Mouse (Mus musculus): ENCODE data around the gene Pip5k1c. TPM values are rescaled to one million over a fixed set of nuclear protein-coding genes. Genes with fewer than 3 reads are reported as not detected.
A peak's percentile ranks its signal among the peaks of the same experiment; 100 is the strongest.

Pip5k1c gene
- polyA plus RNA-seq, 1 experiment from 2014 or later: 62.9 TPM

DNA sequence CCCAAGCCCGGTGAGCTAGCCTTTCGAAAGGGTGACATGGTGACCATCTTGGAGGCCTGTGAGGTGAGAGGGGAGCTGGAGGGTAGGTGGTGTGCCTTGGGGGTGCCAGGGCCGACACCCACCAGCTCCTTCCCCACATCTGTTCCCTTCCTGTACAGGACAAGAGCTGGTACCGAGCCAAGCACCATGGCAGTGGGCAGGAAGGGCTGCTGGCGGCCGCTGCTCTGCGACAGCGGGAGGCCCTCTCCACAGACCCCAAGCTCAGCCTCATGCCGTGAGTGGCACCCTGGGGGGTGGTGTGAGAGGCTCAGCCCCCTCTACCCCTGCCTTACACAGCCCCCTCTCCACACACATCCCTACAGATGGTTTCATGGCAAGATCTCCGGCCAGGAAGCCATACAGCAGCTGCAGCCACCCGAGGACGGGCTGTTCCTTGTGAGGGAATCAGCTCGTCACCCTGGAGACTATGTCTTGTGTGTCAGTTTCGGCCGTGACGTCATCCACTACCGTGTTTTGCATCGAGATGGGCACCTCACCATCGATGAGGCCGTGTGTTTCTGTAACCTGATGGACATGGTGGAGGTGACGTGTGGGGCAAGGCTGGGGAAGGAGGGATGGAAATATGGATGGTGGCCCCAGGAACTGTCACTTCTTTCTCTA, 33.4 kb upstream of the Pip5k1c start:
- Histone ChIP-seq H3K4me3 (ENCODE audit: low read length) (no peak overlapping the region), H3K27ac (ENCODE audit: low read length) (no peak overlapping the region), H3K4me2 (replicated peaks; ENCODE audit: low read depth, low read length) (no peak overlapping the region), H3K9ac (replicated peaks; ENCODE audit: low read length) (0 out of 2 replicates have a peak overlapping the region, but pooled peaks have one; percentile 13), H3K27me3 (ENCODE audit: insufficient read depth, low read length) (peaks cover 44% of the 10 kb centered on the region), H3K9me3 (ENCODE audit: low read length) (peaks cover 7% of the 10 kb centered on the region; the same call in 1 of the 2 replicates), H3K4me1 (ENCODE audit: insufficient read depth, low read length) (peaks cover 9% of the 10 kb centered on the region), H3K36me3 (ENCODE audit: insufficient read depth, low read length) (peaks cover 26% of the 10 kb centered on the region)
- ATAC-seq (ENCODE audit: low FRiP score, low TSS enrichment): no peak
- WGBS: 36% methylated on average over 21 of the region's 21 CpGs

DNA sequence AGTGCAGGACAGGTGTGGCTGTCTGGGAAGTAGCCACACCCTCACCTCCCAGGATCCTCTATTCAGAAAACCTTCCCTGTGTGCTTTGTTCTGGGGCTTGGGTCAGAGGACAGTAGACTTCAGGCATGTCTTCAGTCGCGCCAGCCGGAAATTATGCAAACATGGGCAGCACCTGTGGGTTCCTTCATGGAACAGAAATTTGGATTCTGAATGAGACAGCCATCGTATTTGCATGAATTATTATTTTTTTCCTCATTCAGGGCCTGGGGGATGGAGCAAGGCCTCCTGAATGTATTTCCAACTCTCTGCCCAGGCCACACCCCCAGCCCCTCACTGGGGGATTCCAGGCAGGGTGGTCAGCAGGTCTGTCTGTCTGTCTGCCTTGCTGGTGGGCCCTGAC, 31.7 kb upstream of the Pip5k1c start:
- Histone ChIP-seq H3K27me3 (ENCODE audit: insufficient read depth, low read length) (peaks cover 40% of the 10 kb centered on the region), H3K9me3 (ENCODE audit: low read length) (peaks cover 7% of the 10 kb centered on the region; the same call in 1 of the 2 replicates), H3K4me1 (ENCODE audit: insufficient read depth, low read length) (peaks cover 16% of the 10 kb centered on the region), H3K36me3 (ENCODE audit: insufficient read depth, low read length) (peaks cover 33% of the 10 kb centered on the region), H3K4me3 (ENCODE audit: low read length) (no peak overlapping the region), H3K27ac (ENCODE audit: low read length) (no peak overlapping the region), H3K4me2 (replicated peaks; ENCODE audit: low read depth, low read length) (no peak overlapping the region), H3K9ac (replicated peaks; ENCODE audit: low read length) (no peak overlapping the region)
- 95% methylated on average over 4 of the region's 4 CpGs for WGBS
- no peak for ATAC-seq (ENCODE audit: low FRiP score, low TSS enrichment)

- peak overlapping the region; percentile 61; the same call in 1 of the 2 replicates for H3K4me3 ChIP-seq (ENCODE audit: low read length)
- H3K9ac ChIP-seq (replicated peaks; ENCODE audit: low read length): peak overlapping the region; percentile 75
- H3K4me1 ChIP-seq (ENCODE audit: insufficient read depth, low read length): peaks cover 17% of the 10 kb centered on the region
- WGBS: 95% methylated on average over 8 of the region's 8 CpGs
- peaks cover 33% of the 10 kb centered on the region for H3K36me3 ChIP-seq (ENCODE audit: insufficient read depth, low read length)
- ATAC-seq (ENCODE audit: low FRiP score, low TSS enrichment): no peak
- H3K27ac ChIP-seq (ENCODE audit: low read length): no peak overlapping the region
- H3K9me3 ChIP-seq (ENCODE audit: low read length): peaks cover 5% of the 10 kb centered on the region; the same call in 1 of the 2 replicates
- H3K27me3 ChIP-seq (ENCODE audit: insufficient read depth, low read length): peaks cover under 1% of the 10 kb centered on the region; the same call in 1 of the 2 replicates
- peak overlapping the region; percentile 84 for H3K4me2 ChIP-seq (replicated peaks; ENCODE audit: low read depth, low read length)
These were observed 27.2 kb upstream of the Pip5k1c start for GRCm38 (mm10) chr10:81265540-81265939.

DNA sequence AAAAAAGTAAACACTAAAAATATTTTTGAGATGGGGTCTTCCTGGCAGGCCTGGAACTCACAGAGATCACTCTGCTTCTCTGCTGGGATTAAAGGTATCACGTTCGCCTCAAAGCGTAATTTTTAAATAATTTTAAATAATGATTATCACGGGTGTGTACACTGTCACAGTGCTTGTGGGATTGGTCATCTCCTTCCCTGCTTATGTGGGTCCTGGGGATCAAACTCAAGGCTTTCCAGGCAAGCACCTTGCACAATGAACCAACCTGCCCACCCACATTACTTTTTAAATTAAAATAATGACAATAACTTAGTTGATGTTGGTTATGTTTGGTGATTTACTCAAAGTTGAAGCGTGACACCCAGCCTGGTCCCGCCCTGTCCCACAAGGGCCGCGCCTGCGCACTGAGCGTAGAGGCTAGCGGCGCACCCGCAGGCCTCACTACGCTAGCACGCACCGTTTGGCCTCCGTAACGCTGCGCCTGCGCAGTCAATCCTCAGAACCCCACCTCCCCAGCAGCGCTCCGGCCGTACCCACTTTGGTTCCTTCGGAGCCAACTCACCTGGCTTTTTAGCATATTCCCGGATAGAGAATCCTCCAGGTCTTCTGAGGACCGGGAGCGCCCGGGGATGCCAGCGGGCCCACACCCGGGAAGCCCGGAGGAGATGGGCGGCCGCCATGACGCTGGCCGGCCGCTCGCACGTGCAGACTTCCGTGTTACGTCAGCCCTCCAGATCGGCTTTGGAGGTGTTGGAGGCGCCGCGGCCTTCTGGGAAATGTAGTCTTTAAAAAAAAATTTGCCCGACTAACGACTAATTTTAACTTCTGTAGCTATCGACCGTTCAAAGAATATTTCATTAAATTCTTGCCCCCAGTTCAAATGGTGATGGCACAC, 26.3 kb upstream of the Pip5k1c start, which contains the start of the genes Mrpl54 and Apba3:
Gene Mrpl54 (minus strand): TSS at position 724 of the 895 bp plus-strand sequence.
Gene Apba3 (plus strand): TSS at position 750 of the 895 bp plus-strand sequence.
- H3K9me3 ChIP-seq (ENCODE audit: low read length): no peaks in the 10 kb centered on the region
- peak within 1 kb of the TSS; percentile 90 for H3K4me3 ChIP-seq (ENCODE audit: low read length)
- peak; percentile 94 for ATAC-seq (ENCODE audit: low FRiP score, low TSS enrichment)
- H3K27ac ChIP-seq (ENCODE audit: low read length): peak within 1 kb of the TSS; percentile 78
- peak within 1 kb of the TSS; percentile 84 for H3K4me2 ChIP-seq (replicated peaks; ENCODE audit: low read depth, low read length)
- H3K27me3 ChIP-seq (ENCODE audit: insufficient read depth, low read length): no peaks in the 10 kb centered on the region
- H3K36me3 ChIP-seq (ENCODE audit: insufficient read depth, low read length): peaks cover 34% of the 10 kb centered on the region
- H3K4me1 ChIP-seq (ENCODE audit: insufficient read depth, low read length): peaks cover 17% of the 10 kb centered on the region
- under 1% methylated on average over 48 of the region's 48 CpGs for WGBS
- H3K9ac ChIP-seq (replicated peaks; ENCODE audit: low read length): peak within 1 kb of the TSS; percentile 92

DNA sequence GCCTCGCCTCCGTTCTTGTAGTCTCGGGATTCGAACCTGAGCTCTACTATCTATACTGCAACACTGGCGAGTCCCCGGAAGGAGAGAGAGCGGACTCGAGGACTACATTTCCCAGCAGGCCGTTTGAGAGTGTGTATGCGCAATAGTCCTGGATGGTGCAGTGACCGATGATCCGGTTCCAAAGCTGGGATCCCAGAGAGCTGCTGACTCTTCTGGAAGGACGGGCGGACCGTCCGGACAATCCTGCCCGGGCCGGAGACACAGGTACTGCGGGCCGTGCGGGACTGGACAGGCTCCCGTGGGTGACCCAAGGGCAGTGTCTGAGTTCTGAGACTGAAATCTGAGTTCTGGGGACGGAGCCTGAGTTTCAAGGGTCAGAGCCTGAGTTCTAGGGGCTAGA, 24.7 kb upstream of the Pip5k1c start:
- no peaks in the 10 kb centered on the region for H3K9me3 ChIP-seq (ENCODE audit: low read length)
- H3K4me3 ChIP-seq (ENCODE audit: low read length): peak overlapping the region; percentile 90
- peaks cover 17% of the 10 kb centered on the region for H3K4me1 ChIP-seq (ENCODE audit: insufficient read depth, low read length)
- peak overlapping the region; percentile 92 for H3K9ac ChIP-seq (replicated peaks; ENCODE audit: low read length)
- ATAC-seq (ENCODE audit: low FRiP score, low TSS enrichment): peak; percentile 55
- WGBS: 3% methylated on average over 23 of the region's 23 CpGs
- H3K36me3 ChIP-seq (ENCODE audit: insufficient read depth, low read length): peaks cover 42% of the 10 kb centered on the region
- peak overlapping the region; percentile 60; the same call in 1 of the 2 replicates for H3K27ac ChIP-seq (ENCODE audit: low read length)
- H3K27me3 ChIP-seq (ENCODE audit: insufficient read depth, low read length): no peaks in the 10 kb centered on the region
- H3K4me2 ChIP-seq (replicated peaks; ENCODE audit: low read depth, low read length): peak overlapping the region; percentile 78

- WGBS: 79% methylated on average over 16 of the region's 16 CpGs
- Histone ChIP-seq H3K27ac (ENCODE audit: low read length) (0 out of 2 replicates have a peak overlapping the region, but pooled peaks have one; percentile 60), H3K4me2 (replicated peaks; ENCODE audit: low read depth, low read length) (peak overlapping the region; percentile 78), H3K36me3 (ENCODE audit: insufficient read depth, low read length) (peaks cover 42% of the 10 kb centered on the region), H3K27me3 (ENCODE audit: insufficient read depth, low read length) (no peaks in the 10 kb centered on the region), H3K9ac (replicated peaks; ENCODE audit: low read length) (peak overlapping the region; percentile 92), H3K9me3 (ENCODE audit: low read length) (no peaks in the 10 kb centered on the region), H3K4me1 (ENCODE audit: insufficient read depth, low read length) (peaks cover 17% of the 10 kb centered on the region), H3K4me3 (ENCODE audit: low read length) (peak overlapping the region; percentile 90)
- ATAC-seq (ENCODE audit: low FRiP score, low TSS enrichment): no peak
These were observed 23.9 kb upstream of the Pip5k1c start for GRCm38 (mm10) chr10:81268643-81269412.

GRCm38 (mm10) chr10:81272356-81272755, 20.4 kb upstream of the Pip5k1c start:
- H3K27me3 ChIP-seq (ENCODE audit: insufficient read depth, low read length): no peaks in the 10 kb centered on the region
- H3K27ac ChIP-seq (ENCODE audit: low read length): no peak overlapping the region
- H3K4me1 ChIP-seq (ENCODE audit: insufficient read depth, low read length): peaks cover 9% of the 10 kb centered on the region
- no peaks in the 10 kb centered on the region for H3K9me3 ChIP-seq (ENCODE audit: low read length)
- no peak overlapping the region for H3K4me2 ChIP-seq (replicated peaks; ENCODE audit: low read depth, low read length)
- no peak overlapping the region for H3K9ac ChIP-seq (replicated peaks; ENCODE audit: low read length)
- WGBS: 94% methylated on average over 21 of the region's 21 CpGs
- H3K4me3 ChIP-seq (ENCODE audit: low read length): no peak overlapping the region
- ATAC-seq (ENCODE audit: low FRiP score, low TSS enrichment): no peak
- peaks cover 41% of the 10 kb centered on the region for H3K36me3 ChIP-seq (ENCODE audit: insufficient read depth, low read length)

DNA sequence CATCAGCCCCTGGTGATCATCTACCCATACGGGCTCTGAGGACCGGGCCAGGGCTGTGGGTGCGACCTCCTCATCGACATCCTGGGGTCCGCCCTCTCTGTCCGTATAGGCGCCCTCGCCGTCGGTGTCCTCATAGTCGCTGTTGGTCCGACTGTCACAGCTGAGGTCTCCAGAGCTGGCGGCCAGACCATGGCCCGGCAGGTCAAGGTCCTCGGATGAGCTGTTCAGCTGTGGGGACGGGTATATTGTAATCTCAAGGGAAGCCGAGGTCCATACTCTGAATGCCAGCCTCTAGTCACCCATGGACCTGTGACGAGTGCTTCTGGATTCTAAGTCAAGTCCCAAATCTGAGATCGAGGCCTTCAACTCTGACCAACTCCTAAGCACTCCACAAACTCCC, 18.9 kb upstream of the Pip5k1c start:
- no peak overlapping the region for H3K9ac ChIP-seq (replicated peaks; ENCODE audit: low read length)
- H3K9me3 ChIP-seq (ENCODE audit: low read length): no peaks in the 10 kb centered on the region
- H3K4me1 ChIP-seq (ENCODE audit: insufficient read depth, low read length): peaks cover 4% of the 10 kb centered on the region
- peaks cover 41% of the 10 kb centered on the region for H3K36me3 ChIP-seq (ENCODE audit: insufficient read depth, low read length)
- ATAC-seq (ENCODE audit: low FRiP score, low TSS enrichment): no peak
- no peak overlapping the region for H3K4me2 ChIP-seq (replicated peaks; ENCODE audit: low read depth, low read length)
- H3K27ac ChIP-seq (ENCODE audit: low read length): no peak overlapping the region
- H3K27me3 ChIP-seq (ENCODE audit: insufficient read depth, low read length): no peaks in the 10 kb centered on the region
- H3K4me3 ChIP-seq (ENCODE audit: low read length): no peak overlapping the region
- 93% methylated on average over 19 of the region's 19 CpGs for WGBS

DNA sequence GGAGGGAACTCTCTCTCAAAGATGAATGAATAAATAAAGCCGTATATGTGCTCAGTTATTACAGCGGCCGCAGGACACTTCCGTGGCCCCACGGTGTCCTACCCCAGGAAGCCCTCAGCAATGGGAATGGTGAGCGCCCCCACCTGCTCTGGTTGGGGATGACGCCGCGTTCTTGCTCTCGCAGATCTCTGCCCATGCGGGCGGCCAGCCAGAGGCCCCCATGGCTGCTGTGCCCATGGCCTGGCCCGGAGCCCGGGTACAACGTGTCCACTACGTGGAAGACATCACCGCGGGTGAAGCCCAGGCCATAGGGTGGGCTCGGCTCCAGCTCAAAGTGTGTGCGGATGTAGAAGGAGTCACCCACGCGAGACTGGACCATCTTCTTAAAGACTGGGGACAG, 15.1 kb upstream of the Pip5k1c start:
- Histone ChIP-seq H3K27ac (ENCODE audit: low read length) (no peak overlapping the region), H3K9me3 (ENCODE audit: low read length) (no peaks in the 10 kb centered on the region), H3K4me1 (ENCODE audit: insufficient read depth, low read length) (peaks cover 6% of the 10 kb centered on the region; the same call in 1 of the 2 replicates), H3K36me3 (ENCODE audit: insufficient read depth, low read length) (peaks cover 23% of the 10 kb centered on the region), H3K9ac (replicated peaks; ENCODE audit: low read length) (no peak overlapping the region), H3K4me3 (ENCODE audit: low read length) (no peak overlapping the region), H3K4me2 (replicated peaks; ENCODE audit: low read depth, low read length) (no peak overlapping the region), H3K27me3 (ENCODE audit: insufficient read depth, low read length) (peaks cover 2% of the 10 kb centered on the region; the same call in 1 of the 2 replicates)
- WGBS: 81% methylated on average over 22 of the region's 22 CpGs
- ATAC-seq (ENCODE audit: low FRiP score, low TSS enrichment): no peak

Data from kidney, embryonic 16.5 days (tissue).